Mouse (Mus musculus) inflammation-experienced regulatory T-cells (primary cell): ENCODE data around the gene Tle6. TPM values are rescaled to one million over a fixed set of nuclear protein-coding genes. Genes with fewer than 3 reads are reported as not detected.

Source experiments
- polyA plus RNA-seq, 2 experiments: library from polyadenylated mRNA; unstranded; fragments of 100-300 nt; shearing (Covaris generic); gene quantifications; one replicate each; pipeline ENCODE4 v1.2.1; 2017

The Tle6 gene
- 1 to 10 TPM in 1 of 2 experiments, not detected in 1; 2.2 TPM for polyA plus RNA-seq

DNA sequence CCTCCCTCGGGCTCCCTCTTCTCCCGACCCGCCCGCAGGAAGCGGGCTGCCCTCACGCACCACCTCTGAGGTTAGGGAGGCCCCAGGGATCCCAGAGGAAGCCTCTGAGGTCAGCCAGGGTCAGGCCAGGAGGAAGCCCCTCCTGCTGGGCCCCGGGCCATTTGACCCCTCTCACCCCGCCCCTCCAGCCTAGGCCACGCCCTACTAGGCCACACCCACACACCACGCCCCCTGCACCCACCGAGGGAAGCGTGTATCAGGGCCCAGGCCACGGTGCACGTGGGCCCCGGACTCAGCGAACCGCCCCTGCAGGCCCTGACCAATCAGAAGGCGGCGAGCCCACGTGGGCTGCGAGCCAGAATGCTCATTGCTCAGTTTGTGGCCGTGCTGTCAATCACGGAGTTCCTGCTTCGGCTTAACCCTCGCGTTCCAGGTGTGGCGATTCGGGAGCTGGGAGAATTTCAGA lies at the start of gene Tle6:
Gene Tle6, minus strand, starts transcription at position 336 of the 466 bp plus-strand sequence.

DNA sequence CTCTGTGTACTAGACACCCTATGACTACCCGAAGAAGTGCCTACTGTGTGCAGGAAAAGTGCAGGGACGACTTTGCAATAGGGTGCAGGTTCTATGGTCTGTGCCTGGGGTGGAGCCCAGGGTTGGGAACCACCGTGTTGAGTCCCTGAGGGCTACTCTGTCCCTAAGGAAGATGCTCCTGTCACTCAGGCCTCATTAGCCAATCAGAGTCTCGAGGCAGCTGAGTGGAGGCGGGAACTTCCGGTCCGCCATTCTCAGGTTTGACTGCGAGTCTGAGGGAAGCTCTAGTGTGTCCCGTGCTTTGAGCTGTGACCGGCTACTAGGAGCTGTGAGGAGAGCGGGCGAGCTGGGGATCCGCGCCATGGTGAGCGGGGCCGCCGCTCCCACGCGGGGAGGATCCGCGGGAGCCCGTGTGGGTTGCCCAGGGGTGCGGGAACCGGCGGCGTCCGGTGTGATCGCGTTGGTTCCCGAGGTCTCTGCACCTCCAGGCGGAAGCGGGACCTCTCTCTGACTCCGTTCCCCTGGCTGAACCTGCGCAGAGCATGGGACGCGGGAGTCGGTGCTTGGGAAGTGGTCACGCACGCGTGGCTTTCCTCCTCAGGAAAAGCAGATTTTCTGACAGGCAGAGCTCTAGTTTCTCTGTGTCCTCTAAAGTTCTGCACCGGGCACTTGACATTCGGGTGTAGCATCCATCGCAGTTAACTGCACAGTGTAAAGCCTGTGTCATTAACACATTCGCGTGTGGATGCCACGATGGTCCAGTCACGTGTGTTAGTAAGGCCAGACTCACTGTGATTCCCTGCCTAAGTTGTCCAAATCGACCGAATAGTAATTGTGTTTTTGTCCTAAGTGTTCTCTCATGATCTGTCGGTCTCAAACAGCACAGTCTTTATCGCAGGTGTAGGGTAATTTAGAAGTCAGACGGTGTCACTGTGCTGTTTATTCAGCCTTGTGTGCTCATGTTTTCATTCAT lies 48.2 kb upstream of the Tle6 start, which contains the start of gene Gm10778:
Gene Gm10778, plus strand, starts transcription at position 257 of the 973 bp plus-strand sequence.

DNA sequence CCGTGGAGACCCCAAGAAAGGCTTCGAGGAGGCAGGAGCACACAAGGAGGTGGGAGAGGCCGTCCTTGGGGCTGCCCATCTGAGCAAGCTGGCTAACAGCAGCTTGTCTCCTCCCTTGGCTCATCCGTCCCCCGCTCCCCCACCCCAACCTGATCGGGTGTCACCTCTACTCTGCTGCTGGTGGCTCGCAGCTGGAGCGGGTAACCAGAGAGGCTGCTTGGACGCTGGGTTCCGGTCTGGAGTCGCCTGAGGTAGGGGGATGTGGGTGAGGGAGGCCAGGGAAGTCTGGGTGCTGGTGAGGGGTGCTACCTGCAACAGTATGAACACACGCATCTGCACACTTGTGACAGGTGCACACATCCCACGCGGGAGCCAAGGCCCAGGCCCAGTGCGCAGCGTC lies 27.5 kb upstream of the Tle6 start, which contains the start of gene Ankrd24:
Gene Ankrd24, plus strand, starts transcription at position 151 of the 400 bp plus-strand sequence.

DNA sequence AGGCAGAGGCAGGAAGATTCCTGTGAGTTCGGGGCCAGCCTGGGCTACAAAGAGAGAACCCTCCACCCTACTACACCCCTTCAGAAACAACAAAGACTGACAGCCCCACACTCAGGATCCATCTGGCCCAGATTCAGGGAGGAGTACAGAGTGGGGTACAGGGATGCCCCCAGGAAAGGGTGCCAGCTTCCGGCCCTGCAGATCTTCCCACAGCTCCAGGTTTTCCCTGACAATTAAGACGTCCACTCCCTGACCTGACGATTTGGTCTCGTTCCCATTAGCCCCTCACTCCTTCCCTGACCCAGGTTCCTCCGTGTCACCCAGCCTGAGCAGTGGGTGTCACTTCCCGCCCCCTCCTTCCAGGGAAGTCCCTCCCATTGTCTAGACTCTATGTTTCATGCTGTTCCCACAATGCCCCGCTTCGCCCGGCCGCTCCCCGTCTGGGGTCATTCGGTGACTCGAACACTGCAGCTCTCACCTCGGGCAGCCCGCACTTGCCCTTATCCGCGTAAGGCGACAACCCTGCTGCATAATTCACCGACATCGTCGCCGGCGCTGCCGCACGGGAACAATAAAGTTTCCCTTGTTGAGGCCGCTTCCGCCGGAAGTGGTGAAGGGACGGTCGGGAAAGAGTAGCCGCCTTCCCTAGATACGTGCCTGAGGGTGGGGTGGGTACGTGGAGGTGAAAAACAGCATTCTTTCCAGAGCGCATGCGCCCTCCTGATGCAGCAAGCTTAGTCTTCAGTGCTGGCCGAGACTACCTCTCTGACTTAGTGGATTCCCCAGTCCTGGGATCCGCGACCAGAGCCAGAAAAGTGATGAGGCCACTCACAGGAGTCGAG lies 26.3 kb upstream of the Tle6 start, which contains the start of gene Sirt6:
Gene Sirt6, minus strand, starts transcription at position 804 of the 842 bp plus-strand sequence.

DNA sequence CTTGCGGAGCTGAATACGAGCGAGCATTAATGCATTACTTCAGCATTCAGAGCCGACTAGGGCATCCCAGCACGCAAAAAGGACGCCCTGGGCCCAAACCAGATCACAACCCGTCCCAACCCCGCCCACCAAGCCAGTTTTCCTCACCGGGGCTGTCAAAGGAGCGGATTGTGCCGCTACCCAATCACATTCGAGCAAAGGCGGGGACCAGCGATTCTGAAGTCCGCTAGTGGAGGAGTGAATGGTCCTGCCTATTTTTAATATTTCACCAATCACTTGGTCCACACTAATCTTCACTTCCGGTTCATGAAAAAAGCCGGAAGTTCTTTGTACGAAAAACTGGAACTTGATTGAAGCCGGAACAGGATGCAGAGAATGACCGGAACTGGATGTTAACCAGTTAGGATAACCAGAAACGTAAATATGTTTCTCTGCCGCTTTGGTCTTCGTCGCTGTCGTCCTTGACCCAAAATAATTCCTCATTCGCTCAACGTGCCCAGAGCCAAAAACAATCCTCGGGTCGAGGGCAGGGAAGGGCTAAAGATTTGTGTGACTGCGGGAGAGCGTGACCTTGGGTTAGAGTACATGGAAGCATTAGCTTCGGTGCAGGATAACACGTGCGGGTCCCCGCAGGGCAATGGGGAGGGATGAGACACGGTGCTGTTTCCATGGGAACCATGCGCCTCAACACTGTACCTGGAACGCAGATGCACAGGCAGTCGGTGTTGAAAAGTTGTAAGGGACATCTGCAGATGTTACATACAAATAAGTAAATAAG lies 5.3 kb upstream of the Tle6 start, which contains the start of gene BC025920:
Gene BC025920, plus strand, starts transcription at position 297 of the 778 bp plus-strand sequence.

DNA sequence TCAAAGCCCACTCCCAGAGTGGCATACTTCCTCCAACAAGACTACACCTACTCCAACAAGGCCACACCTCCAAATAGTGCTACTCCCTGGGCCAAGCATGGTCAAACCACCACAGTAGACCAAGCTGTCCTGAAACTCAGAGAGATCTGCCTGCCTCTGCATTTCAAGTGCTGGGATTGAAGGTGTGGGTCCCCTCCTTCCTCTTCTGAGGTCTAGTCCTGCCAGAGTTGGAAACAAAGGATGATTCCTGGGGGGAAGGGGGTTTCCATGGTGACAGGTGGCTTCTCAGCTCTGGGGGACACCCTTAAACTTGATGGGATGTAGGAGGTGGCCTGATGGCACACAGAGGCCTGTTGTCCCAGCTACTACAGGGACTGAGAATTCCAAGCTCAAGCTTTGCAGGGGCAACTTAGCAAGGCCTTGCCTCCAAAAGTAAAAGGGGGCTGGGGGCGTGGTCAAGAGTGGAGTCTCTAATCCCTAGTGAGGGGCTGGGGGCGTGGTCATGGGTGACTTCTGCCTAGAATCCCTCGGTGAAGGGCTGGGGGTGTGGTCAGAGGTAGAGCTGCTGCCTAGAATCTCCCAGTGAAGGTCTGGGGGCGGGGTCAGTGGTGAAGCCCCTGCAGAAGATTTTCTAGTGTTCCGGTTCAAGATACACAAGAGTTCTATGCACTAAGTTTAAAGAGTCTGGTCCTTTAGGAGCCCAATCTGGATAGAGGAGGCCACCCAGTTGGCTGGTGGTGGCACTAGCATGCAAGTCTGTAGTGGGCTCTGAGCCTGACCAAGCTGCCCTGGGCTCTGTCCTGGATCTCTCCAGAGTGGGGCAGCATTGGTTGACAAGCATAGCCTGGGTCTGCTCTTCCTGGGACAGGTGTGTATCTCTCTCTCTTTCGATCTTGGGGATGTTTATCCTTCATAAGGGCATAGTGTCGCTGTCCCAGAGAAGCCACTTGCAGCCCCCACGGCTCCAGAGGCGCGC lies 26.5 kb downstream of the Tle6 start, which contains the start of gene Tle2:
Gene Tle2, plus strand, starts transcription at position 481 of the 976 bp plus-strand sequence.

DNA sequence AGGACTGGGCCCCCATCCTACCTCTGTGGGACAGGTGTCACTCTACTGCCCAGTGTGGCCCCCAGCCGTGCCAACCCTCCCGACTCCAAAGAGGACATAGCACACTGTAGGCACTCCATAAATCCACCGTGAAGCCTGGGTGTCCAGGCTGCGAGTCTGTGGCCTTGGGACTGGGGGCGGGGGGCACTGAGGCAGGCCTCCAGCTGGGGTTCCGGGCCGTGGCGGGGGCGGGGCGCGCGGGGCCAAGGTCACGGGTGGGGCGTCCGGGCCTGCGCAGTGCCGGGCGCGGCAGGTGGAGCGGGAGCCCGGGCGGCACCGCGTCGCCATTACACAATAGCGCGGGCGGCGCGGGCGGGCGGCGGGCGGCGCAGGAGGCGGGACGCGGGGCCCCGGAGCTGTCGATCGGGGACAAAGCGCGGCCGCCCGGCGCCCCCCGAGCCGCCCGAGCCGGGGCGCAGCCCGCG lies 41.7 kb downstream of the Tle6 start, which contains the start of gene Aes:
Gene Aes, plus strand, starts transcription at position 326 of the 464 bp plus-strand sequence.

DNA sequence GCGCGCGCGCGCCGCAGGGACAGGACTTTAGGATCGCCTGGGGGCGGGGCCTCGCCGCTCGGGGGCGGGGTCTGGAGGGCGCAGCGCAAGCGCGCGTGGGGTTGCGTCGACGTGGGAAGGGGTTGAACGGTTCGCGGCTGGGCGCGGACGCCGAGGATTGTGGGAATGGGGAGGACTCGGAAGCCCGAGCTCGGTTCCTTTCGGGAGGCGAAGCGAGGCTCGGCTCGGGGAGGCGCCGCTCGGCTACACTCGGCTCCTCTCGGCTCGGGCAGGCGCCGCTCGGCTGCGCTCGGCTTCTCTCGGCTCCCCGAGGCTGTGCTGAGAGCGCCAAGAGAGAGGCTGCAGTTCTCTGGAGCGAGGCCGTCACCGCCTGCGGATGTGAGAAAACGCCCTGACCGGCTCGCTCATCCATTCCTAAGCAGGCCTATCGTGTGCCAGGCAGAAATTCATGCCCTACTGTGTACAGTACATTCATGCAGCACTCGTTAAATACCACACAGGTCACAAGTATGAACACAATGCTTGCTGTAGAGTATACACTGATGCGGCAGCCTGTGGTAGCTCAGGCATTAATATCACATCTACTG lies 55.6 kb downstream of the Tle6 start, which contains the start of gene Gna11:
Gene Gna11, minus strand, starts transcription at position 30 of the 587 bp plus-strand sequence.

Other genes with a start within 250 kb of the Tle6 start
- gene Mfsd12, start 243.6 kb downstream of the Tle6 start, polyA plus RNA-seq = 1 to 10 TPM; 4.9 to 7.1 TPM
- 1 to 10 TPM; 1.7 to 4.3 TPM for gene 4930404N11Rik, start 235.3 kb downstream of the Tle6 start, polyA plus RNA-seq
- gene Fzr1, start 222.6 kb downstream of the Tle6 start, polyA plus RNA-seq = 10 to 100 TPM; 62.2 to 65.0 TPM
- gene Dohh, start 216.6 kb downstream of the Tle6 start, polyA plus RNA-seq = 10 to 100 TPM; 30.8 to 32.1 TPM
- 1 to 10 TPM; 2.6 to 5.0 TPM for gene Gm48551, start 216.6 kb downstream of the Tle6 start, polyA plus RNA-seq
- gene Gm48552, start 212.1 kb downstream of the Tle6 start, polyA plus RNA-seq = 1 to 10 TPM in 1 of 2 experiments, under 1 TPM in 1; 0.57 to 1.1 TPM
- 1 to 10 TPM in 1 of 2 experiments, not detected in 1; 5.5 TPM for gene Smim24, start 208.0 kb downstream of the Tle6 start, polyA plus RNA-seq
- gene Nfic, start 145.4 kb downstream of the Tle6 start, polyA plus RNA-seq = 10 to 100 TPM; 20.7 to 22.4 TPM
- gene Celf5, start 118.4 kb downstream of the Tle6 start, polyA plus RNA-seq = under 1 TPM; 0.24 to 0.31 TPM
- gene Ncln, start 104.7 kb downstream of the Tle6 start, polyA plus RNA-seq = 100 to 1,000 TPM in 1 of 2 experiments, 10 to 100 TPM in 1; 98.8 to 103 TPM
- 10 to 100 TPM; 59.0 to 73.6 TPM for gene S1pr4, start 100.9 kb downstream of the Tle6 start, polyA plus RNA-seq
- 10 to 100 TPM; 29.0 to 32.4 TPM for gene Gna15, start 76.8 kb downstream of the Tle6 start, polyA plus RNA-seq
- gene Gna11, start 55.9 kb downstream of the Tle6 start, polyA plus RNA-seq = 10 to 100 TPM; 15.9 to 26.6 TPM
- gene Aes, start 41.6 kb downstream of the Tle6 start, polyA plus RNA-seq = 1,000 to 10,000 TPM; 1,037 to 1,181 TPM
- gene Tle2, start 26.5 kb downstream of the Tle6 start, polyA plus RNA-seq = 1 to 10 TPM; 2.8 to 5.1 TPM
- 1 to 10 TPM; 2.1 to 3.2 TPM for gene BC025920, start 5.2 kb upstream of the Tle6 start, polyA plus RNA-seq
- gene Sirt6, start 26.7 kb upstream of the Tle6 start, polyA plus RNA-seq = 10 to 100 TPM; 12.8 to 18.1 TPM
- gene Ankrd24, start 27.5 kb upstream of the Tle6 start, polyA plus RNA-seq = 1 to 10 TPM; 2.6 to 4.3 TPM
- gene Gm10778, start 48.0 kb upstream of the Tle6 start, polyA plus RNA-seq = 1 to 10 TPM; 7.6 to 9.3 TPM
- 10 to 100 TPM; 22.9 to 26.1 TPM for gene Zfp433, start 103.8 kb upstream of the Tle6 start, polyA plus RNA-seq
- gene Gm3055, start 170.1 kb upstream of the Tle6 start, polyA plus RNA-seq = 10 to 100 TPM; 11.2 to 13.5 TPM
- 1 to 10 TPM; 5.9 to 7.4 TPM for gene Gm4767, start 211.1 kb upstream of the Tle6 start, polyA plus RNA-seq